Mouse (Mus musculus) A20 (cell line): ENCODE measurements around the gene Six3.

ENCODE experiments used
- DNase-seq: peaks from one replicate; pipeline ENCODE4 v3.0.0-alpha.2; 2011; ENCODE audit warnings: low read depth, low spot score

Six3 gene

GRCm38 (mm10) chr17:85624981-85625940, 11.9 kb downstream of the Six3 start:
- DNase-seq = no peak

GRCm38 (mm10) chr17:85626091-85626860, 12.9 kb downstream of the Six3 start:
- no peak for DNase-seq

- DNase-seq = no peak
Observed at GRCm38 (mm10) chr17:85627751-85628150, 14.3 kb downstream of the Six3 start.

GRCm38 (mm10) chr17:85628811-85629210, 15.4 kb downstream of the Six3 start:
- no peak for DNase-seq

- no peak for DNase-seq
Observed at GRCm38 (mm10) chr17:85629396-85629795, 16.0 kb downstream of the Six3 start.

GRCm38 (mm10) chr17:85630296-85631050, 17.1 kb downstream of the Six3 start:
- DNase-seq = no peak

GRCm38 (mm10) chr17:85631106-85631505, 17.7 kb downstream of the Six3 start:
- DNase-seq = no peak

- peak; percentile 42 for DNase-seq
Observed at GRCm38 (mm10) chr17:85633619-85634018, 20.2 kb downstream of the Six3 start.

- DNase-seq = no peak
Observed at GRCm38 (mm10) chr17:85637876-85638275, 24.5 kb downstream of the Six3 start.

GRCm38 (mm10) chr17:85645312-85645711, 31.9 kb downstream of the Six3 start:
- DNase-seq = no peak

GRCm38 (mm10) chr17:85645718-85646665, 32.6 kb downstream of the Six3 start:
- no peak for DNase-seq

- DNase-seq = no peak
Observed at GRCm38 (mm10) chr17:85660016-85660415, 46.6 kb downstream of the Six3 start.

- no peak for DNase-seq
Observed at GRCm38 (mm10) chr17:85661521-85661920, 48.1 kb downstream of the Six3 start.

GRCm38 (mm10) chr17:85664202-85664601, 50.8 kb downstream of the Six3 start:
- DNase-seq = no peak

GRCm38 (mm10) chr17:85664618-85665320, 51.4 kb downstream of the Six3 start:
- DNase-seq = peak; percentile 58
